Mouse (Mus musculus) intestine, postnatal 0 days (tissue): ENCODE data around the gene Nt5m. TPM values are rescaled to one million over a fixed set of nuclear protein-coding genes. Genes with fewer than 3 reads are reported as not detected.

ENCODE experiments used
- ATAC-seq: fragments of 200-750 bp; cut with Nextera tagmentation; 2 replicates; pipeline ENCODE4 v1.8.0; 2017; ENCODE audit warnings: mild to moderate bottlenecking, moderate TSS enrichment, moderate library complexity
- H3K27ac ChIP-seq: fragments of 300-500 bp; sonication (generic); 2 replicates; pipeline ENCODE4 v1.5.1; 2014; ENCODE audit warnings: mild to moderate bottlenecking, low read depth, low read length, moderate library complexity
- H3K27me3 ChIP-seq: fragments of 300-500 bp; sonication (generic); replicated peaks from 2 replicates; pipeline ENCODE4 v1.6.1; 2014; ENCODE audit warnings: low read length, mixed read lengths; ENCODE audit not compliant: control insufficient read depth, insufficient read depth
- H3K36me3 ChIP-seq: fragments of 300-500 bp; sonication (generic); 2 replicates; pipeline ENCODE4 v1.6.1; 2014; ENCODE audit warnings: mild to moderate bottlenecking, moderate library complexity; ENCODE audit not compliant: control insufficient read depth, insufficient read depth
- H3K4me1 ChIP-seq: fragments of 300-500 bp; sonication (generic); replicated peaks from 2 replicates; pipeline ENCODE4 v1.6.1; 2014; ENCODE audit warnings: antibody characterized with exemption, low read length, mixed read lengths; ENCODE audit not compliant: control insufficient read depth, insufficient read depth
- H3K4me2 ChIP-seq: fragments of 300-500 bp; sonication (generic); replicated peaks from 2 replicates; pipeline ENCODE4 v1.6.1; 2014; ENCODE audit warnings: low read depth, mild to moderate bottlenecking, moderate library complexity
- H3K4me3 ChIP-seq: fragments of 300-500 bp; sonication (generic); 2 replicates; pipeline ENCODE4 v1.5.1; 2014; ENCODE audit warnings: low read depth, low read length
- H3K9ac ChIP-seq: fragments of 300-500 bp; sonication (generic); 2 replicates; pipeline ENCODE4 v1.6.1; 2014; ENCODE audit warnings: mild to moderate bottlenecking, low read depth, low read length
- H3K9me3 ChIP-seq: fragments of 300-500 bp; sonication (generic); 2 replicates; pipeline ENCODE4 v1.6.1; 2016; ENCODE audit warnings: mixed run types; ENCODE audit not compliant: control insufficient read depth
- CTCF ChIP-seq: sonication (generic); IDR thresholded peaks from 2 replicates; pipeline ENCODE4 v1.5.1; 2016; ENCODE audit warnings: low read depth, mild to moderate bottlenecking, control low read depth, antibody characterized with exemption, moderate library complexity
- WGBS: fragments of 180-500 bp; shearing (Covaris S2); extraction: QIAGEN DNeasy Blood & Tissue Kit; methylation state at CpG from one replicate; pipeline ENCODE4 v1.1.7; 2014; 5-methylcytosine and 5-hydroxymethylcytosine counted together
- polyA plus RNA-seq: library from polyadenylated mRNA; unstranded; fragments of >200 nt; fragmentation: Nextera tagmentation; extraction: Ambion mirVana; gene quantifications from 2 replicates; pipeline ENCODE4 v1.2.1, GENCODE M21; 2015

Nt5m gene
- polyA plus RNA-seq, 1 experiment from 2014 or later = 21.0 TPM

GRCm38 (mm10) chr11:59880031-59880430 lies 40.8 kb downstream of the Nt5m start:
- H3K9me3 ChIP-seq = no peaks in the 10 kb centered on the region
- ATAC-seq = peak; percentile 55
- no peaks in the 10 kb centered on the region for H3K27me3 ChIP-seq
- peak; percentile 99 for TF ChIP-seq CTCF
- H3K36me3 ChIP-seq = peaks cover 18% of the 10 kb centered on the region; the same call in 1 of the 2 replicates
- no peak overlapping the region for H3K4me3 ChIP-seq
- no peak overlapping the region for H3K27ac ChIP-seq
- no peaks in the 10 kb centered on the region for H3K4me1 ChIP-seq
- H3K9ac ChIP-seq = no peak overlapping the region
- no peak overlapping the region for H3K4me2 ChIP-seq
- 19% methylated on average over 2 of the region's 2 CpGs for WGBS

GRCm38 (mm10) chr11:59885217-59885986 lies 46.2 kb downstream of the Nt5m start:
- 53% methylated on average over 17 of the region's 17 CpGs for WGBS

GRCm38 (mm10) chr11:59886952-59887351 lies 47.7 kb downstream of the Nt5m start:
- no peak for TF ChIP-seq CTCF
- WGBS = 27% methylated on average over 1 of the region's 1 CpGs
- no peaks in the 10 kb centered on the region for H3K36me3 ChIP-seq
- no peak overlapping the region for H3K4me3 ChIP-seq
- no peak overlapping the region for H3K27ac ChIP-seq
- no peak overlapping the region for H3K9ac ChIP-seq
- peak; percentile 59 for ATAC-seq
- H3K9me3 ChIP-seq = no peaks in the 10 kb centered on the region
- no peaks in the 10 kb centered on the region for H3K27me3 ChIP-seq
- H3K4me1 ChIP-seq = no peaks in the 10 kb centered on the region
- no peak overlapping the region for H3K4me2 ChIP-seq

More at GRCm38 (mm10) chr11:59885217-59885986, 46.2 kb downstream of the Nt5m start:
- Histone ChIP-seq H3K9ac (no peak overlapping the region; the same call in 1 of the 2 replicates), H3K27ac (peak overlapping the region; percentile 43; the same call in 1 of the 2 replicates), H3K4me3 (no peak overlapping the region), H3K27me3 (no peaks in the 10 kb centered on the region), H3K4me1 (no peaks in the 10 kb centered on the region), H3K36me3 (no peaks in the 10 kb centered on the region), H3K4me2 (no peak overlapping the region), H3K9me3 (no peaks in the 10 kb centered on the region)
- peak; percentile 67 for TF ChIP-seq CTCF
- ATAC-seq = no peak

- Histone ChIP-seq H3K27me3 (no peaks in the 10 kb centered on the region), H3K9me3 (no peaks in the 10 kb centered on the region), H3K4me1 (no peaks in the 10 kb centered on the region), H3K4me2 (no peak overlapping the region), H3K27ac (no peak overlapping the region), H3K36me3 (no peaks in the 10 kb centered on the region), H3K9ac (no peak overlapping the region), H3K4me3 (no peak overlapping the region)
- TF ChIP-seq CTCF = no peak
- ATAC-seq = no peak
- 87% methylated on average over 5 of the region's 5 CpGs for WGBS
These were observed 48.9 kb downstream of the Nt5m start for GRCm38 (mm10) chr11:59888151-59888550.

DNA sequence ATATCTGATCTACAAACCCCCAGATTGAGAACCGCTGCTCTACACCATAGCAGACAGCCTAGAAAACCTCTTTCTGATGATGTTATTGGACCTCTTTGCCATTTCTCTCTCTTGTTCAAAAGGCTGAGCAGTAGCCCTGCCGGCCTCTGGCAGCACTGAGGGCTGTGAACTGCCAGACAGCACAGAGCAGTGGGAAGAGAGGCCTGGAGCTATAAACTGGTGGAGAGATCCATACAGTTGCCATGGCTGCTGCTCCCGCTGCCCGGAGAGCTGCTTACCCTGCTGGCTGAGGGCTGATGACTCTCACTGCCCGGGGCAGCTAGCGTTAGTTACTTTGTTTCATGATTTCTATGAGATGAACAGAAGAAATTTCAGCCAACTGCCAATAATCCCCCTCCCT lies 52.6 kb downstream of the Nt5m start:
- Histone ChIP-seq H3K36me3 (no peaks in the 10 kb centered on the region), H3K9ac (no peak overlapping the region), H3K4me3 (no peak overlapping the region), H3K4me2 (no peak overlapping the region), H3K27me3 (0 out of 2 replicates have a peak, but pooled peaks cover 2% of the 10 kb centered on the region), H3K9me3 (no peaks in the 10 kb centered on the region), H3K27ac (no peak overlapping the region), H3K4me1 (no peaks in the 10 kb centered on the region)
- no peak for TF ChIP-seq CTCF
- no peak for ATAC-seq
- WGBS = 67% methylated on average over 6 of the region's 6 CpGs

GRCm38 (mm10) chr11:59893153-59893788 lies 54.0 kb downstream of the Nt5m start:
- H3K36me3 ChIP-seq = no peaks in the 10 kb centered on the region
- H3K27ac ChIP-seq = no peak overlapping the region
- H3K4me3 ChIP-seq = no peak overlapping the region
- no peak overlapping the region for H3K9ac ChIP-seq
- H3K9me3 ChIP-seq = no peaks in the 10 kb centered on the region
- no peak overlapping the region for H3K4me2 ChIP-seq
- no peaks in the 10 kb centered on the region for H3K4me1 ChIP-seq
- TF ChIP-seq CTCF = no peak
- 60% methylated on average over 10 of the region's 10 CpGs for WGBS
- no peak for ATAC-seq
- 0 out of 2 replicates have a peak, but pooled peaks cover 2% of the 10 kb centered on the region for H3K27me3 ChIP-seq
